Mouse (Mus musculus): ENCODE results near the gene Gm17622. TPM values are rescaled to one million over a fixed set of nuclear protein-coding genes. Genes with fewer than 3 reads are reported as not detected.
A peak's percentile ranks its signal among the peaks of the same experiment; 100 is the strongest.

Gm17622 gene
- polyA plus RNA-seq, 1 experiment from 2014 or later: not detected

- Histone ChIP-seq H3K4me1 (peaks cover 31% of the 10 kb centered on the region), H3K27me3 (replicated peaks) (no peaks in the 10 kb centered on the region), H3K9me3 (no peaks in the 10 kb centered on the region), H3K36me3 (peaks cover 7% of the 10 kb centered on the region; the same call in 1 of the 2 replicates), H3K4me2 (peak overlapping the region; percentile 11; the same call in 1 of the 2 replicates), H3K4me3 (no peak overlapping the region), H3K27ac (replicated peaks) (peak overlapping the region; percentile 74), H3K9ac (no peak overlapping the region; the same call in 1 of the 2 replicates)
- WGBS: 58% methylated on average over 13 of the region's 13 CpGs
- ATAC-seq (ENCODE audit: extremely low read depth, insufficient number of reproducible peaks, low FRiP score, low TSS enrichment): no peak; the same call in 1 of the 2 replicates
These were observed 20.1 kb downstream of the Gm17622 start for GRCm38 (mm10) chr13:96510635-96511034.

- no peak for ATAC-seq (ENCODE audit: extremely low read depth, insufficient number of reproducible peaks, low FRiP score, low TSS enrichment)
- Histone ChIP-seq H3K4me3 (no peak overlapping the region), H3K27ac (replicated peaks) (peak overlapping the region; percentile 74), H3K4me2 (no peak overlapping the region), H3K9me3 (no peaks in the 10 kb centered on the region), H3K4me1 (peaks cover 29% of the 10 kb centered on the region), H3K9ac (no peak overlapping the region), H3K36me3 (peaks cover 10% of the 10 kb centered on the region), H3K27me3 (replicated peaks) (no peaks in the 10 kb centered on the region)
- 68% methylated on average over 1 of the region's 1 CpGs for WGBS
These were observed 20.7 kb downstream of the Gm17622 start for GRCm38 (mm10) chr13:96511262-96511661.

GRCm38 (mm10) chr13:96511893-96512292 lies 21.4 kb downstream of the Gm17622 start:
- Histone ChIP-seq H3K9ac (no peak overlapping the region), H3K36me3 (peaks cover 13% of the 10 kb centered on the region), H3K4me1 (peaks cover 26% of the 10 kb centered on the region), H3K27me3 (replicated peaks) (no peaks in the 10 kb centered on the region), H3K4me3 (no peak overlapping the region), H3K9me3 (no peaks in the 10 kb centered on the region), H3K4me2 (no peak overlapping the region), H3K27ac (replicated peaks) (peak overlapping the region; percentile 74)
- WGBS: 38% methylated on average over 5 of the region's 5 CpGs
- no peak for ATAC-seq (ENCODE audit: extremely low read depth, insufficient number of reproducible peaks, low FRiP score, low TSS enrichment)

GRCm38 (mm10) chr13:96514154-96514942 lies 23.8 kb downstream of the Gm17622 start:
- H3K9ac ChIP-seq: no peak overlapping the region
- 71% methylated on average over 5 of the region's 5 CpGs for WGBS
- H3K27me3 ChIP-seq (replicated peaks): no peaks in the 10 kb centered on the region
- H3K4me3 ChIP-seq: no peak overlapping the region
- no peak overlapping the region for H3K27ac ChIP-seq (replicated peaks)
- no peaks in the 10 kb centered on the region for H3K9me3 ChIP-seq
- no peak for ATAC-seq (ENCODE audit: extremely low read depth, insufficient number of reproducible peaks, low FRiP score, low TSS enrichment)
- H3K4me1 ChIP-seq: peaks cover 26% of the 10 kb centered on the region
- H3K4me2 ChIP-seq: no peak overlapping the region
- H3K36me3 ChIP-seq: peaks cover 8% of the 10 kb centered on the region

- 92% methylated on average over 9 of the region's 9 CpGs for WGBS
- Histone ChIP-seq H3K9ac (no peak overlapping the region), H3K4me1 (peaks cover 18% of the 10 kb centered on the region), H3K9me3 (0 out of 2 replicates have a peak, but pooled peaks cover 2% of the 10 kb centered on the region), H3K36me3 (peaks cover 8% of the 10 kb centered on the region), H3K27me3 (replicated peaks) (no peaks in the 10 kb centered on the region), H3K27ac (replicated peaks) (no peak overlapping the region), H3K4me2 (no peak overlapping the region), H3K4me3 (no peak overlapping the region)
- no peak for ATAC-seq (ENCODE audit: extremely low read depth, insufficient number of reproducible peaks, low FRiP score, low TSS enrichment)
These were observed 25.7 kb downstream of the Gm17622 start for GRCm38 (mm10) chr13:96516249-96516648.

GRCm38 (mm10) chr13:96517335-96517734 lies 26.8 kb downstream of the Gm17622 start:
- H3K27ac ChIP-seq (replicated peaks): no peak overlapping the region
- 88% methylated on average over 2 of the region's 2 CpGs for WGBS
- 0 out of 2 replicates have a peak, but pooled peaks cover 2% of the 10 kb centered on the region for H3K9me3 ChIP-seq
- no peak overlapping the region for H3K4me3 ChIP-seq
- no peak overlapping the region for H3K4me2 ChIP-seq
- no peak for ATAC-seq (ENCODE audit: extremely low read depth, insufficient number of reproducible peaks, low FRiP score, low TSS enrichment)
- no peaks in the 10 kb centered on the region for H3K27me3 ChIP-seq (replicated peaks)
- H3K36me3 ChIP-seq: peaks cover 8% of the 10 kb centered on the region
- H3K4me1 ChIP-seq: peaks cover 9% of the 10 kb centered on the region; the same call in 1 of the 2 replicates
- H3K9ac ChIP-seq: no peak overlapping the region

GRCm38 (mm10) chr13:96521294-96521693 lies 30.8 kb downstream of the Gm17622 start:
- no peaks in the 10 kb centered on the region for H3K4me1 ChIP-seq
- WGBS: 83% methylated on average over 3 of the region's 3 CpGs
- H3K9me3 ChIP-seq: 0 out of 2 replicates have a peak, but pooled peaks cover 2% of the 10 kb centered on the region
- H3K4me2 ChIP-seq: no peak overlapping the region
- H3K9ac ChIP-seq: no peak overlapping the region
- H3K36me3 ChIP-seq: peaks cover 3% of the 10 kb centered on the region
- no peak for ATAC-seq (ENCODE audit: extremely low read depth, insufficient number of reproducible peaks, low FRiP score, low TSS enrichment)
- no peaks in the 10 kb centered on the region for H3K27me3 ChIP-seq (replicated peaks)
- H3K27ac ChIP-seq (replicated peaks): no peak overlapping the region
- no peak overlapping the region for H3K4me3 ChIP-seq

- no peaks in the 10 kb centered on the region; the same call in 1 of the 2 replicates for H3K9me3 ChIP-seq
- no peak overlapping the region for H3K4me2 ChIP-seq
- H3K27me3 ChIP-seq (replicated peaks): no peaks in the 10 kb centered on the region
- no peak overlapping the region for H3K4me3 ChIP-seq
- no peak overlapping the region for H3K9ac ChIP-seq
- WGBS: 68% methylated on average over 3 of the region's 3 CpGs
- H3K36me3 ChIP-seq: peaks cover 17% of the 10 kb centered on the region
- peaks cover 6% of the 10 kb centered on the region; the same call in 1 of the 2 replicates for H3K4me1 ChIP-seq
- H3K27ac ChIP-seq (replicated peaks): no peak overlapping the region
- no peak for ATAC-seq (ENCODE audit: extremely low read depth, insufficient number of reproducible peaks, low FRiP score, low TSS enrichment)
These were observed 36.5 kb downstream of the Gm17622 start for GRCm38 (mm10) chr13:96527022-96527421.

- Histone ChIP-seq H3K4me2 (no peak overlapping the region), H3K27ac (replicated peaks) (no peak overlapping the region), H3K27me3 (replicated peaks) (no peaks in the 10 kb centered on the region), H3K4me1 (peaks cover 8% of the 10 kb centered on the region; the same call in 1 of the 2 replicates), H3K9ac (no peak overlapping the region), H3K36me3 (peaks cover 17% of the 10 kb centered on the region), H3K4me3 (no peak overlapping the region), H3K9me3 (no peaks in the 10 kb centered on the region; the same call in 1 of the 2 replicates)
- 84% methylated on average over 11 of the region's 11 CpGs for WGBS
- ATAC-seq (ENCODE audit: extremely low read depth, insufficient number of reproducible peaks, low FRiP score, low TSS enrichment): no peak
These were observed 37.3 kb downstream of the Gm17622 start for GRCm38 (mm10) chr13:96527856-96528255.

GRCm38 (mm10) chr13:96528776-96529175 lies 38.2 kb downstream of the Gm17622 start:
- H3K4me2 ChIP-seq: no peak overlapping the region
- no peak overlapping the region for H3K4me3 ChIP-seq
- H3K27me3 ChIP-seq (replicated peaks): no peaks in the 10 kb centered on the region
- no peak overlapping the region for H3K9ac ChIP-seq
- no peaks in the 10 kb centered on the region; the same call in 1 of the 2 replicates for H3K9me3 ChIP-seq
- peaks cover 10% of the 10 kb centered on the region; the same call in 1 of the 2 replicates for H3K4me1 ChIP-seq
- H3K36me3 ChIP-seq: peaks cover 17% of the 10 kb centered on the region
- no peak for ATAC-seq (ENCODE audit: extremely low read depth, insufficient number of reproducible peaks, low FRiP score, low TSS enrichment)
- WGBS: 87% methylated on average over 3 of the region's 3 CpGs
- H3K27ac ChIP-seq (replicated peaks): no peak overlapping the region

- Histone ChIP-seq H3K4me2 (no peak overlapping the region), H3K27ac (replicated peaks) (no peak overlapping the region), H3K9me3 (no peaks in the 10 kb centered on the region; the same call in 1 of the 2 replicates), H3K36me3 (peaks cover 17% of the 10 kb centered on the region), H3K4me1 (peaks cover 12% of the 10 kb centered on the region; the same call in 1 of the 2 replicates), H3K27me3 (replicated peaks) (no peaks in the 10 kb centered on the region), H3K9ac (no peak overlapping the region), H3K4me3 (no peak overlapping the region)
- no peak for ATAC-seq (ENCODE audit: extremely low read depth, insufficient number of reproducible peaks, low FRiP score, low TSS enrichment)
- 83% methylated on average over 3 of the region's 3 CpGs for WGBS
These were observed 39.0 kb downstream of the Gm17622 start for GRCm38 (mm10) chr13:96529542-96529941.
